Mouse (Mus musculus): ENCODE measurements around the gene Ccdc90b.

The Ccdc90b gene

GRCm38 (mm10) chr7:92560986-92561876 lies at the start of gene Ccdc90b:
Ccdc90b (plus strand) TSS chr7:92561149.
- peak; percentile 99 for DNase-seq (ENCODE audit: low read depth, low spot score)

GRCm38 (mm10) chr7:92520397-92520796 lies 40.6 kb upstream of the Ccdc90b start:
- no peak for DNase-seq (ENCODE audit: low read depth, low spot score)

DNA sequence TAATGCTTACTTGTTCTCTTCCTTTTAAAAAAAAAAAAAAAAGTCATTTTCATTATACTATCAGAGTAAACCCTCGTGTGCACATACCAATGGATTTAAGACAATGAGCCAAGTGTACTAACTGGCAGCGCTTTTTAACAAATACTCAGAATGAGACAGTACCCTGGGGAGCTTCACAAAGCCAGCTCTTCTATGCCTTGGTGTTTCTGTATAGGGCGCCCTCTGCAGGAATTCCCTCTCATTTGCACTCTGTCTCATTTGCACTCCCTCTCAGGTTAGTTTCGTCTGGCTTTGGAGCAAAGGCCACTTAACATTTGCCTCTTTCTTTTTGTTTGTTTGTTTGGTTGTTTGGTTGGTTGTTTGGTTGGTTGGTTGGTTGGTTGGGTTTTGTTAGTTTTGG lies 40.1 kb upstream of the Ccdc90b start:
- DNase-seq (ENCODE audit: low read depth, low spot score), result no peak

- no peak for DNase-seq (ENCODE audit: low read depth, low spot score)
Measured at GRCm38 (mm10) chr7:92529245-92529644, 31.7 kb upstream of the Ccdc90b start.

GRCm38 (mm10) chr7:92532351-92533036 lies 28.5 kb upstream of the Ccdc90b start:
- DNase-seq (ENCODE audit: low read depth, low spot score), result peak; percentile 35

DNA sequence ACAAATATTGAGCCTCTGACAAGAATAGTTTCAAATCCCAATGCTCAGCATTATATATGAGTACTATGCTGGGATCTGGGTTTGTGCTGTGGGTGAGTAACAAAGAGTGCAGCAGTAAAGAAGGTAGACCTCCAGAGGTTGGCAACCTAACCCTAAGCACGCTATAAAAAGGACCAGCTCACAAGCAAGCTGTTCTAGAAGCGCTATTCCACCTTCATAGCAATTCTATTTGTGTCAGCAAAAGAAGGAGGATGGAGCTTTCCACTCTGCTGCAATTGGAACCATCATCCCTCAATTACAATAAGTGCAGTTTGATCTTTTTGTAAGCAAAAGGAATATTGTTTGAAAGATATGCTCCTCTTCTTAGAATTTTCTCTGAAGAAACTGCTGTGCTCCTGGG lies 14.2 kb upstream of the Ccdc90b start:
- no peak for DNase-seq (ENCODE audit: low read depth, low spot score)

GRCm38 (mm10) chr7:92550248-92550989 lies 10.5 kb upstream of the Ccdc90b start:
- no peak for DNase-seq (ENCODE audit: low read depth, low spot score)

GRCm38 (mm10) chr7:92550990-92551392 lies 10.0 kb upstream of the Ccdc90b start:
- no peak for DNase-seq (ENCODE audit: low read depth, low spot score)

DNA sequence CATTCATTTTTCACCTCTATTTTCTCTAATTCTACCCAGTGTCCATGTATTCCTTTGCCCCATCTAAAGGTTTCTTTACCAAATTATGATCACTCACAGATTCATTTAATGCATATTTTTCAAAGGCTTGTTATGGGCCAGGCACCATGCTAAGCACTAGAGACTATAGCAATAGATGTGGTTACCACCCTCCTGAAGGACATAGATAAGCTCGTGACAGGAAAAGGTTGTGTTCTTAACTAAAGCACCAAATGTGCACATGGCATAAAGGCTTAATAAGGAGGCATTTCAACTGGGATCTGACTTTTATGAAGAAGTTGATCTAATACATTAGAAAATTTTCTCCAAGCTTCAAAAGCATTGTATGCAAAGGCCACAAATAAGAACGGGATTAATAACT lies 2.2 kb upstream of the Ccdc90b start:
- DNase-seq (ENCODE audit: low read depth, low spot score), result no peak

GRCm38 (mm10) chr7:92566775-92567174 lies 5.8 kb downstream of the Ccdc90b start:
- DNase-seq (ENCODE audit: low read depth, low spot score), result no peak

DNA sequence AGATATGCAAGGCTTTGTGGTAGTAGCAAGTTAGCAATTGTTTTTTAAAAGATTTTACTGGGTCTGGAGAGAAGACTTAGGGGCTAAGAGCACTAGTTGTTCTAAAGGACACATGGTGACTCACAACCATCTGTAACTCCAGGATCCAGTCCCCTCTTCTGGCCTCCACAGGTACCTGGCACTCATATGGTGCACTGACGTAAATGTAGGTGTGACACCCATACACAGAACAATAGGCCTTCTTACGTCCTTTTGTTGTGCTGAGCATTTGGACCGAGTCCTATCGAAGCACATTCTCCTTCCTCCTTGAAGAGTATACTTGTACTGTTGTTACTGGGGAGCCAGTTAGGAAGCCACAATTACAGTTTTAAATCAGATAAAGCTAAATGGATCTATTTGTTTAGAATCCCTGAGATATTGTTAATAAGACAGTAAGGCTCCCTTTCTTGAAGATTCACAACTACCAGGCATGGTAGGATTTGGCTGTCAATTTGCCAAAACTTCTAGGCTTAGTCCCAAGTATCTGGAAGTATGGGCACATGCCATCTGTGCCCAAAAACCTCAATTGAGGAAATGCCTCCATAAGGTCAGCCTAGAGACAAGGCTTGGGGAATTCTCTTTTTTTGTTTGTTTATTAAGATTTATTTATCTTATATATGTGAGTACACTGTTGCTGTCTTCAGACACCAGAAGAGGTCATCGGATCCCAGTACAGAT lies 19.7 kb downstream of the Ccdc90b start:
- no peak for DNase-seq (ENCODE audit: low read depth, low spot score)

DNA sequence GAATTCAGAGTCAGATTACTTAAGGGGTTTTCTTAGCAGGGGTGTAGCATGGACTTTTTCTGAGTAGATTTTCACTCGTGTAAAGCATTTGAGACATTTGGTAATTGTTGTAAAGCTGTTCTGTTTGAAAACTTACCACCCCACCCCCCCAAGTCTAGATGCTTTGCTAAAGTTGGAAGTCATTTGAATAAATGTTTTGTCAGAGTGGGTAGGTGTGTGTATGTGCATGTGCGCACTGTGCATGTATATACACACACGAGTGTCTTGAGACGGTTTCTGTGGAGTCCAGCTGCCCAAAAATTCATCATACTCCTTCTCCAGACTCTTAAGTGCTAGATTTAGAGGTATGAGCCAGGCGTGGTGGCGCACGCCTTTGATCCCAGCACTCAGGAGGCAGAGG lies 22.6 kb downstream of the Ccdc90b start:
- DNase-seq (ENCODE audit: low read depth, low spot score), result no peak

- DNase-seq (ENCODE audit: low read depth, low spot score), result no peak
Measured at GRCm38 (mm10) chr7:92589986-92590385, 29.0 kb downstream of the Ccdc90b start.

- DNase-seq (ENCODE audit: low read depth, low spot score), result no peak
Measured at GRCm38 (mm10) chr7:92590842-92591241, 29.9 kb downstream of the Ccdc90b start.

DNA sequence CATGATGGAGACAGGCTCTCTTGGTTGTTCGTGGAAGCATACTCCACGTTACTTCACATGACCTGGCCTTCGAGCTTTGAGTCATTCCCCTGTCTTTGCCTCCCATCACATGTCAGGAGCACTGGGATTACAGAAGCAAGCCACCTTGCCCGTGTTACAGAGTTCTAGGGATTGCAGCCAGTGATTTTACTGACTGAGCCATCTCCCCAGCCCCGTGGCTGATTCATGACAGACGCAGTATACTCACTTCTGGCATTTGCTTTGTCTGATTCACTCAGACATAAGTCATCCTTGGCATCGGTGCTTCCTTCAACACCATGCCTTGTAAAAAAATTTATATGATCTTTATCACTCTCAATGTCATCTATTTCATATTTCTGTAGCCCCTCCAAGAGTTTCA lies 44.0 kb downstream of the Ccdc90b start:
- DNase-seq (ENCODE audit: low read depth, low spot score), result no peak

GRCm38 (mm10) chr7:92610830-92611229 lies 49.9 kb downstream of the Ccdc90b start:
- DNase-seq (ENCODE audit: low read depth, low spot score), result no peak

GRCm38 (mm10) chr7:92624488-92624887 lies 63.5 kb downstream of the Ccdc90b start:
- no peak for DNase-seq (ENCODE audit: low read depth, low spot score)

DNA sequence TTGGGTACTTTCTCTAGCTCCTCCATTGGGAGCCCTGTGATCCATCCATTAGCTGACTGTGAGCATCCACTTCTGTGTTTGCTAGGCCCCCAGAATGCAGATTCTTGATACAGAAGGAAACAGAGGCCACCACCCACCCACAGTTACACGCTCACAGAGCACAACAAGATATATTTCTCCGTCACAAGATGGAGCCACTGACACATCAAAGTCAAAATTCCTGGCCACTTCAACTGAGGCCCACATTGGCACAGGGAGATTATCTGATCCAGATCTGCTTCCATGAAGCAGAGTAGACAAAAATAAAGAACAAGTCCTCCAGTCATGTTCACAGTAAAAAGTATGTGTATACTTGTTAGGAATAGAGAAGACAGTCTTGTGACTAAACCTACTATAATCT lies 69.2 kb downstream of the Ccdc90b start:
- no peak for DNase-seq (ENCODE audit: low read depth, low spot score)

Data from telencephalon, adult 2 months (tissue).